Mouse (Mus musculus): ENCODE data around the gene Tat.

DNA sequence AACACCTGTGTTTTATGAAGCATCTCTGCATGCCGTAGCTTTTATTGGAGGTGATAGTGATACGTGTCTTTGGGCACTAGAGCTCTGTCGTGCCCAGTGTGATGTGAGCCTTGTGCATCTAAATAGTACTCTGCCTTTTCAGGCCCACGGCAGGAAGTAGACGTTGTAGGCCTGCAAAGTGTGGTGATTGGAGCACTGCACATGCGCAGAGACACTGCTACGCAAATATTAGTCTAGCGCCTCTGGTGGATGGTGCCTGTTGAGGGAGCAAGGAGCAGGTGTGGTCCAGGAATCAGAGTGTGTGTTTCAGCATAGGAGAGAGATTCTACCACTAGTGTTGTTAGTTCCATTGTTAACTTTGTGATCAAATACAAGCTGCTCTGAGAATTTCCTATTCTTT is 1.1 kb upstream of the Tat start:
- TF ChIP-seq POLR2AphosphoS5 (IDR thresholded peaks at IDR 0.05; ENCODE audit: borderline replicate concordance, low read depth, low read length): no peak
- TF ChIP-seq POLR2A (IDR thresholded peaks at IDR 0.05; ENCODE audit: control insufficient read depth in 1 of 2, insufficient read depth in 1 of 2, low read depth in 1 of 2, low read length in 2 of 2, poor library complexity in 1 of 2): no peak
- TF ChIP-seq TAL1 (IDR thresholded peaks at IDR 0.05; ENCODE audit: low read length): no peak
- no peak for TF ChIP-seq ZNF384 (IDR thresholded peaks at IDR 0.05; ENCODE audit: low read depth, low read length)
- TF ChIP-seq ZC3H11A (IDR thresholded peaks at IDR 0.05; ENCODE audit: low read depth, low read length): no peak
- TF ChIP-seq CTCF (IDR thresholded peaks at IDR 0.05 in 2 of 3, conservative IDR thresholded peaks at IDR 0.05 in 1 of 3; ENCODE audit: control insufficient read depth in 1 of 3, insufficient read depth in 1 of 3, low read depth in 2 of 3, low read length in 3 of 3, poor library complexity in 1 of 3, severe bottlenecking in 1 of 3): no peak
- no peak for TF ChIP-seq BHLHE40 (IDR thresholded peaks at IDR 0.05; ENCODE audit: borderline replicate concordance, low read depth, low read length)
- no peak for TF ChIP-seq MEF2A (IDR thresholded peaks at IDR 0.05; ENCODE audit: extremely low read depth, insufficient replicate concordance, low read depth, low read length, poor library complexity, severe bottlenecking)
- TF ChIP-seq HCFC1 (IDR thresholded peaks at IDR 0.05; ENCODE audit: low read depth, low read length): no peak
